Mouse (Mus musculus) intestine, postnatal 0 days (tissue): Measurements from ENCODE around the gene Bag5. TPM values are rescaled to one million over a fixed set of nuclear protein-coding genes. Genes with fewer than 3 reads are reported as not detected.

Experiments used
- ATAC-seq: fragments of 200-750 bp; cut with Nextera tagmentation; 2 replicates; pipeline ENCODE4 v1.8.0; 2017; ENCODE audit warnings: mild to moderate bottlenecking, moderate TSS enrichment, moderate library complexity
- H3K27ac ChIP-seq: fragments of 300-500 bp; sonication (generic); 2 replicates; pipeline ENCODE4 v1.5.1; 2014; ENCODE audit warnings: mild to moderate bottlenecking, low read depth, low read length, moderate library complexity
- H3K27me3 ChIP-seq: fragments of 300-500 bp; sonication (generic); replicated peaks from 2 replicates; pipeline ENCODE4 v1.6.1; 2014; ENCODE audit warnings: low read length, mixed read lengths; ENCODE audit not compliant: control insufficient read depth, insufficient read depth
- H3K36me3 ChIP-seq: fragments of 300-500 bp; sonication (generic); 2 replicates; pipeline ENCODE4 v1.6.1; 2014; ENCODE audit warnings: mild to moderate bottlenecking, moderate library complexity; ENCODE audit not compliant: control insufficient read depth, insufficient read depth
- H3K4me1 ChIP-seq: fragments of 300-500 bp; sonication (generic); replicated peaks from 2 replicates; pipeline ENCODE4 v1.6.1; 2014; ENCODE audit warnings: antibody characterized with exemption, low read length, mixed read lengths; ENCODE audit not compliant: control insufficient read depth, insufficient read depth
- H3K4me2 ChIP-seq: fragments of 300-500 bp; sonication (generic); replicated peaks from 2 replicates; pipeline ENCODE4 v1.6.1; 2014; ENCODE audit warnings: low read depth, mild to moderate bottlenecking, moderate library complexity
- H3K4me3 ChIP-seq: fragments of 300-500 bp; sonication (generic); 2 replicates; pipeline ENCODE4 v1.5.1; 2014; ENCODE audit warnings: low read depth, low read length
- H3K9ac ChIP-seq: fragments of 300-500 bp; sonication (generic); 2 replicates; pipeline ENCODE4 v1.6.1; 2014; ENCODE audit warnings: mild to moderate bottlenecking, low read depth, low read length
- H3K9me3 ChIP-seq: fragments of 300-500 bp; sonication (generic); 2 replicates; pipeline ENCODE4 v1.6.1; 2016; ENCODE audit warnings: mixed run types; ENCODE audit not compliant: control insufficient read depth
- CTCF ChIP-seq: sonication (generic); IDR thresholded peaks from 2 replicates; pipeline ENCODE4 v1.5.1; 2016; ENCODE audit warnings: low read depth, mild to moderate bottlenecking, control low read depth, antibody characterized with exemption, moderate library complexity
- WGBS: fragments of 180-500 bp; shearing (Covaris S2); extraction: QIAGEN DNeasy Blood & Tissue Kit; methylation state at CpG from one replicate; pipeline ENCODE4 v1.1.7; 2014; 5-methylcytosine and 5-hydroxymethylcytosine counted together
- polyA plus RNA-seq: library from polyadenylated mRNA; unstranded; fragments of >200 nt; fragmentation: Nextera tagmentation; extraction: Ambion mirVana; gene quantifications from 2 replicates; pipeline ENCODE4 v1.2.1, GENCODE M21; 2015

Gene Bag5
- polyA plus RNA-seq, 1 experiment from 2014 or later = 29.6 TPM

DNA sequence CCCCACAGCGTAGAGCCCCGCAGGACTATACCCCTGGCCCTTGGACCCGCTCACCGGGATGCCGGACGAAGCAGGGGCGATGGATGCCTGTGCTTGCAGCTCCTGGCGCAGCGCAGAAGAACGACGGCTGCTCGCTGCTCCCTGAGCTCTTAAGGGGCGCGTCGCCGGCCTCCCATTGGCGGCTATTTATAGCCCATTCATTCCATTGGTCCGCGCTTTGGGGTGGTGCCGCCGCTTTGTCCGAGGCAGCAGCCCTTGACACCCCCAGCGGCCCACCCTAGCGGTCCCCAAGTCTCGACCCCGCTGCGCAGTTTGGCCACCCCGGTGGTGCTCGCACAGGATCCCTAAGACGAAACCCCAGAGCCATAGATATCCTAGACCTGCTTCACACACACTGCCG lies 40.9 kb downstream of the Bag5 start, which contains the start of gene Ckb:
Gene Ckb (minus strand): TSS at position 163 of the 400 bp plus-strand sequence.
- Histone ChIP-seq H3K36me3 (0 out of 2 replicates have a peak, but pooled peaks cover 9% of the 10 kb centered on the region), H3K27ac (no peak within 1 kb of the TSS; the same call in 1 of the 2 replicates), H3K27me3 (no peaks in the 10 kb centered on the region), H3K4me1 (peaks cover 11% of the 10 kb centered on the region), H3K4me3 (peak within 1 kb of the TSS; percentile 53), H3K9ac (peak within 1 kb of the TSS; percentile 52), H3K4me2 (peak within 1 kb of the TSS; percentile 84), H3K9me3 (no peaks in the 10 kb centered on the region)
- no peak for TF ChIP-seq CTCF
- ATAC-seq = peak; percentile 37
- WGBS = under 1% methylated on average over 31 of the region's 31 CpGs

DNA sequence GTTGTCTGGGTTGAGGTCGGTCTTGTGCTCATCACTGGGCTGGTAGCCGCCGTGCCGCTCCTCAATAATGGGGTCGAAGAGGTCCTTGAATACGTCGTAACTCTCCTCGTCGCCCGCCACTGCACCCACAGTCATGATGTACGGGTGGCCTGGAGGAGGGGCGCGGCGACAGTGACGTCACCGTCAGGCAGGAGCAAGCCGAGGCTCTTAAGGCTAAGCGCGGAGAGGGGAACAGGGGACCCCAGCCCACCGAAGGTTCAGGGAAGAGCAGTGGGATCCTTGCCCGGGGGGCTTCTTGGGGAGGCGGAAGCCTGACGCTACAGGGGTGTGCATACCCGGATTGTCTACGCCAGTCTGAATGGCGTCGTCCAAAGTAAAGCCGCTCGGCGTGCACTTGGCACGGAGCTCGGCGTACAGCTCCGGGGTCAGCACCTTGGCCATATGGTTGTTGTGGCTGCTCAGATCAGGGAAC lies 41.6 kb downstream of the Bag5 start:
- WGBS = under 1% methylated on average over 34 of the region's 34 CpGs
- H3K27ac ChIP-seq = no peak overlapping the region; the same call in 1 of the 2 replicates
- ATAC-seq = no peak
- H3K9me3 ChIP-seq = no peaks in the 10 kb centered on the region
- no peaks in the 10 kb centered on the region for H3K27me3 ChIP-seq
- H3K9ac ChIP-seq = peak overlapping the region; percentile 52
- H3K4me1 ChIP-seq = peaks cover 4% of the 10 kb centered on the region
- peak overlapping the region; percentile 84 for H3K4me2 ChIP-seq
- no peak for TF ChIP-seq CTCF
- H3K4me3 ChIP-seq = peak overlapping the region; percentile 53
- 0 out of 2 replicates have a peak, but pooled peaks cover 9% of the 10 kb centered on the region for H3K36me3 ChIP-seq

DNA sequence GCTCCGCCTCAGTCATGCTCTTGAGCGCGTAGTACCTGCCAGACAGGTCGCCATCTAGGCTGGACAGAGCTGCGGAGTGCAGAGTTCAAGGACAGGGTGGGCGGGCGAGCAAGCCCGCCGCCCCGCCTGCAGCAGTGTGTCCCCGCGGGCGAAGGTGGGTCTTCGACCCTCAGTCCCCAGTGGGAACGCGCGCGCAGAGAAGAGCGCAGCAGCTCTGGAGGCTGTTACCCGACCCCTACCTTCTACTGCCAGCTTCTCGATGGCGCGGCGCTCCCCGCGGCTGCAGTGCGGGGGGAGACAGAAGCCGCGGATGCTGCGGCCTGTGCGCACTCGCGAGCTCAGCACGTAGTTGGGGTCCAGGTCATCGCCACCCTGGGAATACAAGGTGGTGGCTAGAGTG lies 42.1 kb downstream of the Bag5 start:
- ATAC-seq = no peak
- H3K36me3 ChIP-seq = 0 out of 2 replicates have a peak, but pooled peaks cover 9% of the 10 kb centered on the region
- 7% methylated on average over 29 of the region's 35 CpGs for WGBS
- peak overlapping the region; percentile 52 for H3K9ac ChIP-seq
- no peak overlapping the region; the same call in 1 of the 2 replicates for H3K27ac ChIP-seq
- peak overlapping the region; percentile 84 for H3K4me2 ChIP-seq
- peaks cover 4% of the 10 kb centered on the region for H3K4me1 ChIP-seq
- H3K4me3 ChIP-seq = peak overlapping the region; percentile 53
- H3K9me3 ChIP-seq = no peaks in the 10 kb centered on the region
- no peaks in the 10 kb centered on the region for H3K27me3 ChIP-seq
- no peak for TF ChIP-seq CTCF

DNA sequence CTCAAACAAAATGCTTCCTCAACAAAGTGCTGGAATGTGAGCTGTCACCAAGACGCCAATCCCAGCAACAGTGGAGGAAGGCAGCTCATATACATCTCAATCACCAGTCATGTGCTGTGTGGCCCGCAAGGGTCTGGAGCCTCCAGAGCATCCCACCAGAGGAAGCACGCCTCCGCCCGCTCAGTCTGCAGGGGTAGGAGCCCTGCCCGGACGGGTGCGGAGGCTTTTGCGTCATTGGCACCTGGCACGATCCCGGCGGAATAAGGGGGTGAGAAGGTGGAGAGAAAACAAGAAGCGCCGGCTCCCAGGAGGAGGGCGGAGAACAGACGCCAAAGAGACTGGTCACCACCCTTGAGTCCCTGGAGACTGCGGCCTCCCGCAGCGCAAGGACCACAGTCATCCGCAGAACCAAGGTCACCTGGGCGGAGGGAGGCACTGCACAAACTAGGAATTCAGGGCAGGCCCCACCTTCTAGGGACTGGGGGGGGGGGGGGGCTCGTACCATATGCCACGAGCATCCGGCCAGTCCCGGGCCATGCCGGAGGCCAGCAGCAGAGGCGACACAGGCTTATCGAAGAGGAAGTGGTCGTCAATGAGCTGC lies 42.6 kb downstream of the Bag5 start:
- Histone ChIP-seq H3K9ac (peak overlapping the region; percentile 52), H3K36me3 (0 out of 2 replicates have a peak, but pooled peaks cover 9% of the 10 kb centered on the region), H3K4me3 (peak overlapping the region; percentile 53), H3K4me1 (peaks cover 4% of the 10 kb centered on the region), H3K9me3 (no peaks in the 10 kb centered on the region), H3K4me2 (peak overlapping the region; percentile 84), H3K27ac (no peak overlapping the region; the same call in 1 of the 2 replicates), H3K27me3 (no peaks in the 10 kb centered on the region)
- WGBS = 23% methylated on average over 28 of the region's 29 CpGs
- no peak for TF ChIP-seq CTCF
- no peak for ATAC-seq

DNA sequence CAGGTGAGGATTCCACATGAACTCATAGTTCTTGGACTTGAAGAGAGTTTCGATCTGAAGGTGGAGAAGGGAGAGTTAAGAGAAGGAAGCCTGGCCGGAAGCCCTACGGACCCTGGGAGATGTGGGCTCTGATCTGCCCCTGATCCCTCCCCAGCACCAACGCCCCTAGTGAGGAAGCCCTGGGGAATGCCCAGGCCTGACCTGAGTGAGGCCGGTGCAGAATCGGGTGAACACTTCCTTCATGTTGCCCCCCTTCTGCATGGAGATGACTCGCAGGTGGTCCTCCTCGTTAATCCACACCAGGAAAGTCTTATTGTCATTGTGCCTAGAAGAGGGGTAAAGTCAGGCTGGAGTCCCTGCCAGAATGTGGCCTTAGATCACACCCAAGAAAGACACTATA lies 43.1 kb downstream of the Bag5 start:
- TF ChIP-seq CTCF = no peak
- H3K9ac ChIP-seq = no peak overlapping the region
- 64% methylated on average over 8 of the region's 8 CpGs for WGBS
- no peaks in the 10 kb centered on the region for H3K9me3 ChIP-seq
- ATAC-seq = no peak
- H3K36me3 ChIP-seq = 0 out of 2 replicates have a peak, but pooled peaks cover 9% of the 10 kb centered on the region
- no peak overlapping the region for H3K27ac ChIP-seq
- peak overlapping the region; percentile 84 for H3K4me2 ChIP-seq
- H3K27me3 ChIP-seq = no peaks in the 10 kb centered on the region
- peak overlapping the region; percentile 9; the same call in 1 of the 2 replicates for H3K4me3 ChIP-seq
- H3K4me1 ChIP-seq = peaks cover 4% of the 10 kb centered on the region

DNA sequence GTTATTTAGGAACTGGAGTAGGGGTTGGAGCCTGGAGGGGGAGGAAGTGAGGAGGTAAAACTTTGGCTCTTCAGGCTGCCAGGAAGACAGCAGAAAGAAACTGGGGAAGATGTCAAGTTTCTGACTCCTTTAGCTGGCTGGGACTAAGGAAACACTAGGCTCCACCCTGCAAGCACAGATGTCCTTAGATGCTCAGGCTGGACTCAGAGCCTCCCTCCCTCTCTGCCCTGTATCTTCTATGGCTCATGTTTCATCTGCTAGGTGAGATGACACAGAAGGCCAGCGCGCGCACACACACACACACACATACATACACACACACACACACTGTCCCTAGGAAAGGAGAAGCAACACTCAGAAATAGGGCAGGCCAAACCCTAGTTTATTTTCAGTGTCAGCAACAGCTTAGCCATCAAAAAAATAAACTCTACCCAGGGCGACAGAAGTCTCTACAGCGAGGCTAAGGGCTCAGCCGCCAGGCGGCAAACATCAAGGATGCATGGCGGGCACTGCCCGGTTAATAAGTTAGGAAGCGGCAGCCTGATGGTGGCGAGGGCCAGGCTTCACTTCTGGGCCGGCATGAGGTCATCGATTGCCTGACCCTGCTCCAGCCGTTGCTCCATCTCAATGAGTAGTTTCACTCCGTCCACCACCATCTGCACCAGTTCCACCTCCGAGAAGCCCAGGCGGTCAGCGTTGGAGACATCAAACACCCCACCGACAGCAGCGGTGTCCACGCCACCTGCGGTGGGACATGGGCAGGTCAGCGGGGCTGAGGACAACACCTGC lies 43.9 kb downstream of the Bag5 start:
- ATAC-seq = no peak
- Histone ChIP-seq H3K4me1 (peaks cover 4% of the 10 kb centered on the region), H3K27ac (peak overlapping the region; percentile 63), H3K27me3 (no peaks in the 10 kb centered on the region), H3K4me2 (peak overlapping the region; percentile 84), H3K9ac (no peak overlapping the region), H3K9me3 (no peaks in the 10 kb centered on the region), H3K36me3 (0 out of 2 replicates have a peak, but pooled peaks cover 9% of the 10 kb centered on the region), H3K4me3 (peak overlapping the region; percentile 9; the same call in 1 of the 2 replicates)
- 68% methylated on average over 23 of the region's 23 CpGs for WGBS
- TF ChIP-seq CTCF = no peak
